In genomic region chr15:85667381-85667791, GRCm38 (mm10) we compare ENCODE assay signal across 9 mouse cellular contexts.
DNase-seq lines count a peak whose midpoint lies in the region; ATAC-seq lines count a peak whose summit lies in the region.
"Had no signal": no experiment of that assay in that cellular context is flagged by ENCODE, and none has a peak within 500 bp of the region (broad histone marks: within the 10 kb centered on the region; RNA-seq: fewer than 3 reads in every experiment).

No protein-coding gene starts in this region.

- no peak overlapping the region for H3K4me3 ChIP-seq in midbrain, embryonic 14.5 days (replicated peaks; ENCODE audit: low read depth, low read length)
- no peak overlapping the region for H3K4me3 ChIP-seq in midbrain, embryonic 11.5 days (ENCODE audit: low read depth, low read length)
- H3K4me3 ChIP-seq in forebrain, embryonic 16.5 days (replicated peaks; ENCODE audit: low read length), result peak overlapping the region; percentile 13
- H3K4me3 ChIP-seq in midbrain, embryonic 15.5 days, result peak overlapping the region; percentile 9; the same call in 1 of the 2 replicates
- H3K4me3 ChIP-seq: embryonic facial prominence, embryonic 13.5 days had no signal

- WGBS in midbrain, embryonic 14.5 days, result 36% methylated on average over 12 of the region's 12 CpGs
- 58% methylated on average over 12 of the region's 12 CpGs for WGBS in midbrain, embryonic 11.5 days
- 15% methylated on average over 12 of the region's 12 CpGs for WGBS in forebrain, embryonic 16.5 days
- WGBS in midbrain, embryonic 15.5 days, result 38% methylated on average over 12 of the region's 12 CpGs

- H3K27me3 ChIP-seq in midbrain, embryonic 14.5 days (ENCODE audit: control insufficient read depth, insufficient read depth, low read length), result peaks cover 51% of the 10 kb centered on the region
- H3K27me3 ChIP-seq in midbrain, embryonic 11.5 days (ENCODE audit: control insufficient read depth, insufficient read depth, low read length), result peaks cover 91% of the 10 kb centered on the region
- no peaks in the 10 kb centered on the region for H3K27me3 ChIP-seq in forebrain, embryonic 16.5 days (replicated peaks; ENCODE audit: control insufficient read depth, insufficient read depth, low read length)
- peaks cover 44% of the 10 kb centered on the region for H3K27me3 ChIP-seq in midbrain, embryonic 15.5 days (replicated peaks)

- H3K27ac ChIP-seq in midbrain, embryonic 14.5 days (replicated peaks; ENCODE audit: low read depth, low read length), result peak overlapping the region; percentile 42; the same call in 1 of the 2 replicates
- H3K27ac ChIP-seq in midbrain, embryonic 11.5 days (ENCODE audit: low read depth, low read length), result no peak overlapping the region
- peak overlapping the region; percentile 63 for H3K27ac ChIP-seq in forebrain, embryonic 16.5 days (ENCODE audit: low read length)
- peak overlapping the region; percentile 67 for H3K27ac ChIP-seq in midbrain, embryonic 15.5 days
- H3K27ac ChIP-seq: embryonic facial prominence, embryonic 13.5 days had no signal

- no peaks in the 10 kb centered on the region for H3K36me3 ChIP-seq in midbrain, embryonic 14.5 days (ENCODE audit: control insufficient read depth, insufficient read depth, low read length)
- no peaks in the 10 kb centered on the region for H3K36me3 ChIP-seq in midbrain, embryonic 11.5 days (ENCODE audit: control insufficient read depth, insufficient read depth, low read length)
- no peaks in the 10 kb centered on the region for H3K36me3 ChIP-seq in forebrain, embryonic 16.5 days (ENCODE audit: control insufficient read depth, insufficient read depth)
- H3K36me3 ChIP-seq in midbrain, embryonic 15.5 days (replicated peaks), result no peaks in the 10 kb centered on the region
- H3K36me3 ChIP-seq: embryonic facial prominence, embryonic 13.5 days had no signal

- no peak for ATAC-seq in cerebellum, adult (ENCODE audit: insufficient number of reproducible peaks, low FRiP score, low TSS enrichment)
- ATAC-seq in midbrain, embryonic 14.5 days (ENCODE audit: low FRiP score, low TSS enrichment), result no peak
- no peak for ATAC-seq in midbrain, embryonic 11.5 days (ENCODE audit: low FRiP score)
- ATAC-seq in forebrain, embryonic 16.5 days, result no peak
- no peak for ATAC-seq in midbrain, embryonic 15.5 days (replicated peaks)

- H3K9me3 ChIP-seq in midbrain, embryonic 14.5 days (ENCODE audit: control insufficient read depth, low read length), result no peaks in the 10 kb centered on the region
- H3K9me3 ChIP-seq in midbrain, embryonic 11.5 days (ENCODE audit: control insufficient read depth, low read length), result no peaks in the 10 kb centered on the region
- H3K9me3 ChIP-seq in forebrain, embryonic 16.5 days (ENCODE audit: control insufficient read depth, low read length), result no peaks in the 10 kb centered on the region
- no peaks in the 10 kb centered on the region for H3K9me3 ChIP-seq in midbrain, embryonic 15.5 days
- H3K9me3 ChIP-seq: embryonic facial prominence, embryonic 13.5 days had no signal

- DNase-seq in cerebellum, adult 8-10 months, result peak; percentile 75
- DNase-seq in midbrain, embryonic 14.5 days, result peak; percentile 67
- no peak for DNase-seq in midbrain, embryonic 11.5 days (ENCODE audit: low spot score, missing footprints)
- DNase-seq in B cell, adult 2 months, result no peak
- DNase-seq in urinary bladder, postnatal 10 days (ENCODE audit: low spot score), result no peak

- no peak overlapping the region for H3K9ac ChIP-seq in midbrain, embryonic 14.5 days (replicated peaks; ENCODE audit: low read length)
- H3K9ac ChIP-seq in midbrain, embryonic 11.5 days (ENCODE audit: low read length), result no peak overlapping the region
- H3K9ac ChIP-seq in forebrain, embryonic 16.5 days (replicated peaks; ENCODE audit: low read depth, low read length), result peak overlapping the region; percentile 51
- H3K9ac ChIP-seq in midbrain, embryonic 15.5 days, result no peak overlapping the region
- H3K9ac ChIP-seq: embryonic facial prominence, embryonic 13.5 days had no signal

- peaks cover 17% of the 10 kb centered on the region for H3K4me1 ChIP-seq in midbrain, embryonic 14.5 days (ENCODE audit: control insufficient read depth, insufficient read depth, low read length)
- H3K4me1 ChIP-seq in midbrain, embryonic 11.5 days (ENCODE audit: control insufficient read depth, insufficient read depth, low read length), result peaks cover 13% of the 10 kb centered on the region
- H3K4me1 ChIP-seq in forebrain, embryonic 16.5 days (replicated peaks; ENCODE audit: control insufficient read depth, insufficient read depth, low read length), result peaks cover 30% of the 10 kb centered on the region
- peaks cover 25% of the 10 kb centered on the region for H3K4me1 ChIP-seq in midbrain, embryonic 15.5 days

- peak overlapping the region; percentile 27 for H3K4me2 ChIP-seq in midbrain, embryonic 14.5 days (ENCODE audit: low read length)
- H3K4me2 ChIP-seq in midbrain, embryonic 11.5 days, result no peak overlapping the region
- peak overlapping the region; percentile 52 for H3K4me2 ChIP-seq in forebrain, embryonic 16.5 days (ENCODE audit: low read length)
- H3K4me2 ChIP-seq in midbrain, embryonic 15.5 days, result peak overlapping the region; percentile 31
- H3K4me2 ChIP-seq: embryonic facial prominence, embryonic 13.5 days had no signal

Comparison
In these comparisons a context has a peak if more than half of its experiments do, and no peak if none do; other contexts are left out.
1. DNase-seq: peak in cerebellum, adult 8-10 months (single experiment) and midbrain, embryonic 14.5 days (single experiment); none in midbrain, embryonic 11.5 days (single experiment), B cell, adult 2 months (0 of 2) and urinary bladder, postnatal 10 days (single experiment).
2. H3K4me3 ChIP-seq: peak in forebrain, embryonic 16.5 days (single experiment) and midbrain, embryonic 15.5 days (single experiment); none in midbrain, embryonic 14.5 days (single experiment) and midbrain, embryonic 11.5 days (single experiment).